Mouse (Mus musculus): ENCODE measurements at regions not wholly inside any gene's neighbourhood (a gene's known extent, or its start where the extent isn't known, plus 50 kb on each side); places are given as distances from the start of the nearest gene placed in this dataset.

- DNase-seq, result no peak
Observed at GRCm38 (mm10) chr4:64200808-64201190, 154.0 kb upstream of the Tnc start.

- DNase-seq, result no peak
Observed at GRCm38 (mm10) chr4:64200151-64200807, 153.5 kb upstream of the Tnc start.

GRCm38 (mm10) chr4:64184986-64185385 lies 138.2 kb upstream of the Tnc start:
- DNase-seq, result no peak

GRCm38 (mm10) chr4:64175938-64176337 lies 129.1 kb upstream of the Tnc start:
- DNase-seq, result peak in 1 of 2 experiments; percentile 4

- no peak for DNase-seq
Observed at GRCm38 (mm10) chr4:64171476-64171875, 124.7 kb upstream of the Tnc start.

- no peak for DNase-seq
Observed at GRCm38 (mm10) chr4:64148989-64149463, 102.2 kb upstream of the Tnc start.

GRCm38 (mm10) chr4:64145924-64146323 lies 99.1 kb upstream of the Tnc start:
- no peak for DNase-seq

- DNase-seq, result no peak
Observed at GRCm38 (mm10) chr4:64142963-64143362, 96.1 kb upstream of the Tnc start.

- no peak for DNase-seq
Observed at GRCm38 (mm10) chr4:64142356-64142787, 95.6 kb upstream of the Tnc start.

- DNase-seq, result no peak
Observed at GRCm38 (mm10) chr4:64139836-64140235, 93.0 kb upstream of the Tnc start.

GRCm38 (mm10) chr4:64135036-64135435 lies 88.2 kb upstream of the Tnc start:
- DNase-seq, result no peak

- DNase-seq, result no peak
Observed at GRCm38 (mm10) chr4:64129290-64129689, 82.5 kb upstream of the Tnc start.

- DNase-seq, result no peak
Observed at GRCm38 (mm10) chr4:64124387-64125088, 77.7 kb upstream of the Tnc start.

- no peak for DNase-seq
Observed at GRCm38 (mm10) chr4:64123675-64124074, 76.9 kb upstream of the Tnc start.

- DNase-seq, result no peak
Observed at GRCm38 (mm10) chr4:64098247-64098646, 51.4 kb upstream of the Tnc start.

All from kidney, postnatal 36 days (tissue).